Mouse (Mus musculus): Measurements from ENCODE around the gene Zfp637. TPM values are rescaled to one million over a fixed set of nuclear protein-coding genes. Genes with fewer than 3 reads are reported as not detected.

The Zfp637 gene
- polyA plus RNA-seq (2015; fragmentation: Nextera tagmentation; extraction: Ambion mirVana): 99.7 and 102 TPM in 2 replicates

DNA sequence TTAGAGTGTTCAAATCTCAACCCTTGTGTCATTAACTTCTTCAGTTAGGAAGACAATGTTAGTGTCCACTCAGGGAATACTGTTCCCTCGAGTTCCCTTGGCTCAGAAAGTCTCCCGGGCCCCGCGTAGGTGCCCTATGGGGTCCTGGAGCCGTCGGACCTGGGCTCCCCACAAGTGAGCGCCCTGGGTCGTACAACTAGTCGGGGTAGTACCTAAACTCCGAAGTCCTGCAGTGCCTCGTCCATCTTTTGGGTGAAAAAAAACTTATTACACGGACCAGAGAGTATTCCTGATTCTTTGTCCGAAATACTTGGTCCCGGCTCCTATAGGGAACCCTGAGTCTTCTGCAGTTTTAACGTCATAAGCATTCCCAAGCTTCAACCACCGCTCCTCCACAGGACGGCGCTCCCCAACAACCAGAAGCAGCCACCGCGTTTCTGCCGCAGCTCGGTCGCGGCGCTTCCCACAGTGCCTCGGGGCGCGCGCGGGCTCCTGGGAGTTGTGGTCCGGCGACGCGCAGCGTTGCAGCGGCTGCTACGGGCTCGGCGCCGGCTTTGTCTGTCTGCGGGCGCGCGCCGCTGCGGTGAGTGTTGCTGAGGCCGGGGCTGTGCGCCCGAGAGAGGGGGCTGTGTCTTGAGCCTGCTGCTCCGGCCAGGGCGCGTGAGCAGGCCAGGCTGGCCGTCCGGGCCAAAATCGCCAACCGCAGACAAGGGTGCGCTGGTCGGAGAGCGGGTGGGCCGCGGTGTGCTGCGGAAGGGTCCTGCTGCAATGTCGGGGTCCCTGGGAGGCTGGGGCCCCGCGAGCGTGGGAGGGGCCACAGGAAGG is at the start of gene Zfp637:
Gene Zfp637, plus strand, starts transcription at position 495 of the 825 bp plus-strand sequence.
- peak; percentile 99 for ATAC-seq (replicated peaks; ENCODE audit: low FRiP score)
- Histone ChIP-seq H3K36me3 (peaks cover 31% of the 10 kb centered on the region), H3K27me3 (no peaks in the 10 kb centered on the region), H3K9ac (peak within 1 kb of the TSS; percentile 86), H3K4me3 (replicated peaks) (peak within 1 kb of the TSS; percentile 72), H3K9me3 (replicated peaks) (no peaks in the 10 kb centered on the region), H3K27ac (peak within 1 kb of the TSS; percentile 95), H3K4me1 (peaks cover 13% of the 10 kb centered on the region), H3K4me2 (peak within 1 kb of the TSS; percentile 88)
- under 1% methylated on average over 66 of the region's 66 CpGs for WGBS

DNA sequence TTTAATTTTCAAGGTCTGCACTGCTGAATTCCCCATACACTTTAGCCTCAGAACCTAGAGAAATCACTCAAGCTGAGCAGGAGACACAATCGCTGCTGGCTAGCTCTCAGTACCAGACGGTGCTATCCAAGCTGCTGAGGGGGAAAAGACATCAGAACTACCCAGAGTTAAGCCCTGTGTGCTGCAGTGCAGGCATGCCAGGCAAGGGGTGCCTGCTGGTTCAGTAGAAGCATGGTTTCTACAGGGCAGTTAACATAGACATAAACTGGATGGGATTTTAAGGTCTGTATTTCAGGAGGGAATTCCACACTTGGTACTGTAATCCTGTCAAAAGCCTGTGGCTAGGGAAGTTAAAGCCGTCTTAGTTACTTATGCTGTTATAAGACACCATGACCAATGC is 45.7 kb upstream of the Zfp637 start:
- H3K27me3 ChIP-seq: no peaks in the 10 kb centered on the region
- no peak overlapping the region for H3K27ac ChIP-seq
- no peaks in the 10 kb centered on the region for H3K36me3 ChIP-seq
- H3K4me2 ChIP-seq: no peak overlapping the region
- no peaks in the 10 kb centered on the region for H3K9me3 ChIP-seq (replicated peaks)
- WGBS: 76% methylated on average over 3 of the region's 3 CpGs
- H3K4me1 ChIP-seq: no peaks in the 10 kb centered on the region
- no peak overlapping the region for H3K9ac ChIP-seq
- H3K4me3 ChIP-seq (replicated peaks): no peak overlapping the region
- no peak for ATAC-seq (replicated peaks; ENCODE audit: low FRiP score)

DNA sequence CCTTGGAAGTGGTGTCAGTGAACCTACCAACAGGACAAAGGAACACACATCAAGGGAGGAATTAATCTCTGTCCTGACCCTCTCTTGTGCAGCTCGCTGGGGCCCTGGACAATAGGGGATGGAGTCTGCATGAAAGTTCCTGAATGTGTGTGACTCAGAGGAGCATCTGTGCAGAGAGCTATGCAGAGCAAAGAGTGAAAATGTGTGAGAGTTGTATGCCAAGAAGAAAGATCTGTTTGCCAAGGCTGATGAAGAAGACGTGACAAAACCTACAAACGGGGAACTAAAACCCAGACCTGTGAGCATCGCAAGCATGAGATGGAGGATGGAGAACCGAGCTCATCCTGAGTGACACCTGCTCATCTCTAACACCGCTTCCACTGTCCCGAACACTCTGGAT is 40.2 kb upstream of the Zfp637 start:
- Histone ChIP-seq H3K36me3 (no peaks in the 10 kb centered on the region), H3K27ac (no peak overlapping the region), H3K9me3 (replicated peaks) (no peaks in the 10 kb centered on the region), H3K4me2 (no peak overlapping the region), H3K4me3 (replicated peaks) (no peak overlapping the region), H3K4me1 (no peaks in the 10 kb centered on the region), H3K27me3 (no peaks in the 10 kb centered on the region), H3K9ac (no peak overlapping the region)
- 93% methylated on average over 7 of the region's 7 CpGs for WGBS
- ATAC-seq (replicated peaks; ENCODE audit: low FRiP score): no peak

DNA sequence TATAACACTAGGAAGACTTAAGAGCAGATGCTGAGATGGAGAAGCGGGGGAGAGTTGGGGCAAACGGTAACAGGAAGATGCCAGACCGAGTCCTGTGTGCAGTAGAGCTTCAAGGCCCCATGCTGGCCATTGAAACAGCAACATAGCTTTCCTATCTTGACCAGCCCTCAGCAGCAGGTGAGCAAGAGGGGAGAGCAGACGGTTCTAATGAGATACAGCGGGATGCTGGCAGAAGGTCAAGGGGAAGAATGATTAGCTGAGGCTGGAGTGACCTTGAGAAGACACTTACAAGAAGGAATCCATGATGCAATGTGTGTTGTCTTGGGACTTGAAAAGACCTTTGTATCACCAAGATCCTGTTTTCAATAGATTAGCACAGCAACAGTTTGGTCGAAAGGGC is 39.2 kb upstream of the Zfp637 start:
- no peaks in the 10 kb centered on the region for H3K36me3 ChIP-seq
- no peaks in the 10 kb centered on the region for H3K4me1 ChIP-seq
- no peaks in the 10 kb centered on the region for H3K9me3 ChIP-seq (replicated peaks)
- no peak for ATAC-seq (replicated peaks; ENCODE audit: low FRiP score)
- no peak overlapping the region for H3K27ac ChIP-seq
- H3K27me3 ChIP-seq: no peaks in the 10 kb centered on the region
- no peak overlapping the region for H3K4me2 ChIP-seq
- H3K9ac ChIP-seq: no peak overlapping the region
- 72% methylated on average over 6 of the region's 6 CpGs for WGBS
- H3K4me3 ChIP-seq (replicated peaks): no peak overlapping the region

DNA sequence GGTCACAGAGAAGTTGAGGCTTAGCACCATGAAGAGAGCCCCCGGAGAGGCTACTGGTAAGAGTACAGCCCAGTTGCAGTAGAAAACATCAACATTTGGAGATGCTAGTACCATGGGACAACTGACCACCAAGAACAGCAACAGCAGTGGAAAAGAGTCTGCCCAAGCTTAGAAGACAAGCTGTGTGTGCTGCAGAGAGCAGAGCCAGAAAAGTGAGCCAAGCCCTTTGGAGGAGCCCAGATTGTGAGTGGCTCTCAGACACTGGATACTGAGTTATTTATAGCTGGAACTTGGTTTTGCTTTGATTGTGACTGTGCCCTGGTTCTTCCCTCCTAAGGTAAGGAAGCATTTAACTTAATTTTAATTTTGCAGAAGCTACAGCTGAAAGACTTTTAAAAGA is 33.2 kb upstream of the Zfp637 start:
- H3K9me3 ChIP-seq (replicated peaks): no peaks in the 10 kb centered on the region
- 0 out of 2 replicates have a peak, but pooled peaks cover 2% of the 10 kb centered on the region for H3K4me1 ChIP-seq
- no peak overlapping the region for H3K27ac ChIP-seq
- no peak for ATAC-seq (replicated peaks; ENCODE audit: low FRiP score)
- no peak overlapping the region for H3K9ac ChIP-seq
- WGBS: 96% methylated on average over 1 of the region's 1 CpGs
- no peaks in the 10 kb centered on the region for H3K36me3 ChIP-seq
- H3K4me2 ChIP-seq: no peak overlapping the region
- no peak overlapping the region for H3K4me3 ChIP-seq (replicated peaks)
- H3K27me3 ChIP-seq: no peaks in the 10 kb centered on the region

DNA sequence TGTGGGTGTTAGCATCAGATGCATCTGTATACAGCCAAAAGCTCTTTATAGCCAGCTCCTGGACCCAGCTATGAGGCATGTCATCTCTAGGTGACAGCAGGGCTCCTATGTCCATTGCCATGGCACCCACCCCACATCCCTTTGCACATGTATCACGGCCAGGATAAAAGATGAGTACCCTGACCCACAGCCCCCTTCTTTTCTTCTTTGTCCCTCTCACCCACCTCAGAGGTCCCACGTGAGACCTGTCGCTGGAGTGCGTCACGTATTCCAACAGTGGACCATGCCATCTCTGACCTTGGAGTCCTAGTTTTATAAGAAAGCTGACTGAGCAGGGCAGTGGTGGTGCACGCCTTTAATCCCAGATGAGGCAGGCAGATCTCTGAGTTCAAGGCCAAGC is 31.2 kb upstream of the Zfp637 start:
- Histone ChIP-seq H3K9me3 (replicated peaks) (no peaks in the 10 kb centered on the region), H3K27me3 (no peaks in the 10 kb centered on the region), H3K4me1 (0 out of 2 replicates have a peak, but pooled peaks cover 2% of the 10 kb centered on the region), H3K27ac (no peak overlapping the region), H3K4me2 (no peak overlapping the region), H3K36me3 (no peaks in the 10 kb centered on the region), H3K4me3 (replicated peaks) (no peak overlapping the region), H3K9ac (no peak overlapping the region)
- no peak for ATAC-seq (replicated peaks; ENCODE audit: low FRiP score)
- 90% methylated on average over 6 of the region's 6 CpGs for WGBS

DNA sequence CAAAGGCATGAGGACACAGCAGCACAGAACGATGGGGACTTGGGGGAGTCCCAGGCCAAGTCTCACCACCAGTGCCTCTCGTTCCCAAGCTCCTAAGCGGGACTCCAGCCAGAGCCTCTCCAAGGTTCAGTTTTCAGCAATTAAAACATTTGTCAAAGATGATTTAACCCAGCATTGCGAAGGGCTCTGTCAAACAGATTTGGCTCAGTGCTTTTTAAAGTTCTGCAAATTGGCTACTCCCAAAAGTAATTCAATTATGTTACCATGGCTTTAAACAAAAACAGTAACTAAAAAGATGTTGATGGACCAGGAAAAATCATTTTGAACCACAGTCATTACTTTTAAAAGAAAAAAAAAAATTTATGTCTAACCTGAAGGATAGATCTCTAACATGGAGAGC is 30.3 kb upstream of the Zfp637 start:
- Histone ChIP-seq H3K27me3 (no peaks in the 10 kb centered on the region), H3K36me3 (no peaks in the 10 kb centered on the region), H3K4me1 (0 out of 2 replicates have a peak, but pooled peaks cover 2% of the 10 kb centered on the region), H3K9ac (no peak overlapping the region), H3K4me2 (no peak overlapping the region), H3K27ac (no peak overlapping the region), H3K4me3 (replicated peaks) (no peak overlapping the region), H3K9me3 (replicated peaks) (no peaks in the 10 kb centered on the region)
- WGBS: 29% methylated on average over 4 of the region's 4 CpGs
- ATAC-seq (replicated peaks; ENCODE audit: low FRiP score): no peak

DNA sequence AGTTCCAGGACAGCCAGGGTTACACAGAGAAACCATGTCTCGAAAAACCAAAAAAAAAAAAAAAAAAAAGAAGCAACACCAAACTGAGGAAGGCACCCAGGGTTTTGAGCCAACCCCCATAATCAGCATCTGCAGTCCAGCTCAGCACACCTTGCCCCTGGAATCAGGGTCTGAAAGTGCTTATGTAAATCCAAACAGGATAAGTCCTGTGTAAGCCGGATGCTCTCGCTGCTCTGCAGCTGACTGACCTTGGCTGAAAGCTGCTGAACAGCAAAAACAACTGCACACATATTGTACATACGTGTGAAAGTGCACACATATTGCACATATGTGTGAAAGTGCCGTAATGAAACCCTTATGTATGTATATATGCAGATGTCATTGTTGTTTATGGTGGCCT is 29.7 kb upstream of the Zfp637 start:
- no peak for ATAC-seq (replicated peaks; ENCODE audit: low FRiP score)
- Histone ChIP-seq H3K4me3 (replicated peaks) (no peak overlapping the region), H3K4me1 (0 out of 2 replicates have a peak, but pooled peaks cover 2% of the 10 kb centered on the region), H3K27ac (no peak overlapping the region), H3K36me3 (no peaks in the 10 kb centered on the region), H3K9me3 (replicated peaks) (no peaks in the 10 kb centered on the region), H3K27me3 (no peaks in the 10 kb centered on the region), H3K9ac (no peak overlapping the region), H3K4me2 (no peak overlapping the region)
- 83% methylated on average over 5 of the region's 5 CpGs for WGBS

DNA sequence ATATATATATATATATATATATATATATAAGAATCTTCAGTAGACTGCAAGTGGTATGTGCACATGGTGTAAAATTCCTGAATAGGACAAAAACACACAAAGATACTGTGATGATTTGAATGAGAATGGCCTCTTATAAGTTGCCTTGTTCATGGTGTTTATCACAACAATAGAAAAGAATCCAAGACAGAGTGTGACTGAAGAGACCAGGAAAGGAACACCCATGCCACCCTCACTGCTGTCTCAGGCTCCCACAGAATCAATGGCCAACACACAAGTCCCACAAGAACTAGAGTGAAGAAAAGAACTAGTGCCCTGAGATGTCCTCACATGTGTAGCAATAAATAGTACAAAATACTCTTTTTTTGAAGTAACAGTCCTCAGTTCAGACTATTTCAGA is 26.3 kb upstream of the Zfp637 start:
- no peak overlapping the region for H3K27ac ChIP-seq
- no peaks in the 10 kb centered on the region for H3K27me3 ChIP-seq
- H3K4me3 ChIP-seq (replicated peaks): no peak overlapping the region
- H3K9ac ChIP-seq: no peak overlapping the region
- H3K4me1 ChIP-seq: 0 out of 2 replicates have a peak, but pooled peaks cover 2% of the 10 kb centered on the region
- H3K4me2 ChIP-seq: no peak overlapping the region
- H3K36me3 ChIP-seq: no peaks in the 10 kb centered on the region
- ATAC-seq (replicated peaks; ENCODE audit: low FRiP score): no peak
- no peaks in the 10 kb centered on the region for H3K9me3 ChIP-seq (replicated peaks)

DNA sequence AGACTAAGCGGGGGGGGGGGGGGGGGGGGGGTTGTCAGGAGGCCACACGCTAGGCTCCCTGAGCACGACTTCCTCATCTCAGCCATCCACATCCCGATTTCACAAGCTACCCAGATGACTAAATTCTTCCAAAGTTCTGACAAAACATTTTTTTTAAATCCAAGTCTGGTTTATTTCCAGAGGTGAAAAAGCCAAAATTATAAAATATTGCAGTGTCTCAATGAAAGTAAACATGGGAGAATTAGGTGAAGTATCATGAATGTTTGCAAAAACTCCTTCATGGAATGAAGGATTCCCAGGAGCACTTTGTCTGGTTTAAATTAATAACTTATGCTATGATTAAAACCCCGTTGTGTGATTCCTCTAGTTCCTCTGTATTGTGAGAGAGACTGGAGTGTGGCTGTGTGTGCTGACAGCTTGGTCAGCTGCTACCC is 23.9 kb upstream of the Zfp637 start:
- Histone ChIP-seq H3K27ac (no peak overlapping the region), H3K9ac (no peak overlapping the region), H3K4me1 (no peaks in the 10 kb centered on the region), H3K4me2 (no peak overlapping the region), H3K9me3 (replicated peaks) (no peaks in the 10 kb centered on the region), H3K27me3 (0 out of 2 replicates have a peak, but pooled peaks cover under 1% of the 10 kb centered on the region), H3K4me3 (replicated peaks) (no peak overlapping the region), H3K36me3 (no peaks in the 10 kb centered on the region)
- 87% methylated on average over 5 of the region's 5 CpGs for WGBS
- no peak for ATAC-seq (replicated peaks; ENCODE audit: low FRiP score)

DNA sequence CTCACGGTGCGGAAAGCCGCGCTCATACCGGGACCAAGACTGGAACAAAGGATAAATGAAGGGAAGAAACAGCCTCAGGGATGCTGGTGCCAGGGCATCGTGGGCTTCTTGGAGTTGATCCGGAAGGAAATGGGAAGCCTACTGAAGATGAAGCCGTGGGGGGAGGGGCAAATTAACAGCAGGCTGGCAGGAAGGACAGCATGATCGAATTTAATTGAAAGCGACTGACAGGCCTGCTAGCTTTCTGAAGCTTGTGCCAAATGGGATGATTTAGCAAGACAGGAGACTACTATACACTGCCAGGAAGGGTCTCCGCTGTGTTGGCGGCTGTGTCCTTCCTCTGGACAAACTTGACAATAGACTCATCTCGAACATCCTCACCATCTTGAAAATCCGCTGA is 20.7 kb upstream of the Zfp637 start:
- 0 out of 2 replicates have a peak, but pooled peaks cover 8% of the 10 kb centered on the region for H3K27me3 ChIP-seq
- no peak overlapping the region for H3K27ac ChIP-seq
- H3K9me3 ChIP-seq (replicated peaks): no peaks in the 10 kb centered on the region
- no peaks in the 10 kb centered on the region for H3K36me3 ChIP-seq
- H3K9ac ChIP-seq: no peak overlapping the region
- 90% methylated on average over 14 of the region's 14 CpGs for WGBS
- no peak overlapping the region for H3K4me2 ChIP-seq
- H3K4me3 ChIP-seq (replicated peaks): no peak overlapping the region
- ATAC-seq (replicated peaks; ENCODE audit: low FRiP score): no peak
- 0 out of 2 replicates have a peak, but pooled peaks cover 2% of the 10 kb centered on the region for H3K4me1 ChIP-seq

DNA sequence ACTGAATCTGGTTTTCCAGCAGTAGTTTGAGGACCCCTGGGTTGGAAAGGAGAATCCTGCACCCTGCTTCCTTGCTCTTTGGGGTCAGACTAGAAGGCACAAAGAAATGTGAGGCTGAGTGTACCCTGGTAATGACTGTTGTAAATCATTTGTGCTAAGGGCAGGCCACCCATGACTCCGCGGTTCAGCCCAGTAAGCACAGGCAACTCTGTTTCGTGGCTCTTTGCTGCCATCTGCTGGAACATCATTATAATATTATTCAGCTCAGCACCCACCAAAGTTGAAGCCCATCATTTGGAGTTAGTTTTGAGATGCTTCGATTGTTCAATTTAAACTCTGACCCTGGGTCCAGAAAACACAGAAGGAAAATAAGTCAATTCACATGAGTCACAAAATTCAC is 15.6 kb upstream of the Zfp637 start:
- Histone ChIP-seq H3K4me1 (peaks cover 12% of the 10 kb centered on the region), H3K36me3 (no peaks in the 10 kb centered on the region), H3K27me3 (peaks cover 20% of the 10 kb centered on the region), H3K27ac (no peak overlapping the region), H3K9me3 (replicated peaks) (no peaks in the 10 kb centered on the region), H3K4me2 (no peak overlapping the region), H3K9ac (no peak overlapping the region), H3K4me3 (replicated peaks) (no peak overlapping the region)
- peak; percentile 91 for ATAC-seq (replicated peaks; ENCODE audit: low FRiP score)
- WGBS: 7% methylated on average over 4 of the region's 4 CpGs
